Mouse (Mus musculus) bone marrow, adult 2 months (tissue): ENCODE results near the gene Cabin1.

Experiments used
- CTCF ChIP-seq: fragments of 200-500 bp; IDR thresholded peaks from 2 replicates; pipeline ENCODE4 v1.5.1; 2011; ENCODE audit warnings: low read length, control low read depth; ENCODE audit not compliant: control insufficient read depth, insufficient read depth
- POLR2A ChIP-seq: fragments of 200-500 bp; IDR thresholded peaks from 2 replicates; pipeline ENCODE4 v1.6.1; 2011; ENCODE audit warnings: low read depth, mild to moderate bottlenecking, control low read depth, low read length, borderline replicate concordance; ENCODE audit not compliant: control insufficient read depth

GRCm38 (mm10) chr10:75766856-75767255, 2.7 kb upstream of the Cabin1 start:
- no peak for TF ChIP-seq CTCF
- no peak for TF ChIP-seq POLR2A
